In the genomic region with DNA sequence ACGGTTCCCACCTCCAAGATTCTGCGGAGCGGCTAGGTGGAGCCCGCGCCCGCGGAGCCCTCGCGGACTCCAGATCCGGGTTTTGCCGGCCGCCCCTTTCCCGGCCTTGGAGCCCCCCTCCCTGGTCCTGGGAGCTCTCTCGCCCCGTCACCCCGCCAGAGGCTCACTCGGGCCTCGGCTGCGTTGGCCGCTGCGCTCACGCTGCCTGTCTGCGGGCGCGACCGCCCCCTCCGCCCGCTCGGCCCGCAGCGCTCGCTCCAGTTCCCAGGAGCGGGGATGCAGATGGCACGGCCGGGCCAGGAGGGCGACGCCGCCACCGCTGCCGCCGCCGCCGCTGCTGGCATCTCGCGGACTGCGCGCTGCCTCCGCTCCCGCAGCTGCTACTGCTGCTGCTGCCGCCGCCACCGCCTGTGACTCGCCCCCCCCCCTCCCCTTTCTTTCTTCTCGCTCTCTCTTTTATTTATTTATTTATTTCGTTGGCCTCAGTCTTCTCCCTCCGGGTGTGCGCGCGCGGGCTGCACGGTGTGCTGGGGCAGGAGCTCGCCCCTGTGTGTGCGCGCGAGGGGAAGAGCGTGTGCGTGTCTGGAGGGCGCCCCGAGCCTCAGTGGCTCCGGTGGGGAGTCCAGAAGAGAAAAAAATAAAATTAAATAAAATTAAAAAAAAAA, we compare ENCODE assay signal across 8 mouse cellular contexts. TPM values are rescaled to one million over a fixed set of nuclear protein-coding genes. Genes with fewer than 3 reads are reported as not detected.
DNase-seq lines count a peak whose midpoint lies in the region; ATAC-seq lines count a peak whose summit lies in the region.

A gene (plus strand): TSS at position 549 of the 665 bp plus-strand sequence.

- peak; percentile 56 for ATAC-seq in frontal cortex, adult (ENCODE audit: low TSS enrichment)
- ATAC-seq in lung, embryonic 15.5 days (ENCODE audit: borderline replicate concordance, extremely low read depth, low FRiP score, low TSS enrichment) = peak; percentile 81
- ATAC-seq in megakaryocyte-erythroid progenitor cell, adult 5-6 weeks (replicated peaks; ENCODE audit: low FRiP score, low TSS enrichment, poor library complexity, severe bottlenecking) = no peak

- H3K4me1 ChIP-seq in lung, embryonic 15.5 days = peaks cover 20% of the 10 kb centered on the region

- H3K4me2 ChIP-seq in lung, embryonic 15.5 days = peak within 1 kb of the TSS; percentile 92

- peak; percentile 64 for DNase-seq in R1 (ENCODE audit: low read depth, low spot score)
- peak; percentile 87 for DNase-seq in cerebellum, adult 8-10 months
- DNase-seq in heart, postnatal 4 days = peak; percentile 80
- DNase-seq in layer of hippocampus, postnatal 14 days (ENCODE audit: low spot score in 2 of 2) = peak; percentile 78 to 85
- peak; percentile 78 for DNase-seq in ovary, postnatal 36 days (ENCODE audit: low spot score)

- H3K4me3 ChIP-seq in lung, embryonic 15.5 days = peak within 1 kb of the TSS; percentile 67

- WGBS in lung, embryonic 15.5 days = under 1% methylated on average over 50 of the region's 70 CpGs

- peak within 1 kb of the TSS; percentile 86 for H3K27ac ChIP-seq in lung, embryonic 15.5 days

- H3K9ac ChIP-seq in lung, embryonic 15.5 days = peak within 1 kb of the TSS; percentile 65

- no peaks in the 10 kb centered on the region for H3K27me3 ChIP-seq in lung, embryonic 15.5 days

- H3K36me3 ChIP-seq in lung, embryonic 15.5 days = no peaks in the 10 kb centered on the region

- H3K9me3 ChIP-seq in lung, embryonic 15.5 days = no peaks in the 10 kb centered on the region

RNA-seq across cellular contexts. Expression of the gene that starts here (rescaled TPM):
- total RNA-seq in heart, postnatal 4 days (2021) = 10 to 100 TPM; 11.8 to 13.1 TPM
- total RNA-seq in layer of hippocampus, postnatal 14 days (2021) = 100 to 1,000 TPM; 169 to 196 TPM
- polyA plus RNA-seq in lung, embryonic 15.5 days (2015; fragmentation: Nextera tagmentation; extraction: Ambion mirVana) = 13.1 and 14.0 TPM in 2 replicates
- not detected in 2 replicates for total RNA-seq in megakaryocyte-erythroid progenitor cell, adult 5-6 weeks (2014; fragmentation: Nextera tagmentation)
- total RNA-seq in megakaryocyte-erythroid progenitor cell, adult 5-6 weeks (2017) = not detected in 2 replicates

Comparison
In these comparisons a context has a peak if more than half of its experiments do, and no peak if none do; other contexts are left out.
1. RNA of the gene that starts here (total RNA-seq): 169 to 196 TPM in layer of hippocampus, postnatal 14 days and 11.8 to 13.1 TPM in heart, postnatal 4 days; not detected in megakaryocyte-erythroid progenitor cell, adult 5-6 weeks; every median in the first group is over 10 times any median in the second.
2. RNA of the gene that starts here (total RNA-seq): 169 to 196 TPM in layer of hippocampus, postnatal 14 days; 11.8 to 13.1 TPM in heart, postnatal 4 days; every median in the first group is over 10 times any median in the second.
3. Peak in every context shown above with its lines, with median percentiles within 50 percentile points of each other: DNase-seq.